Mouse (Mus musculus): ENCODE data around the gene Gm498. TPM values are rescaled to one million over a fixed set of nuclear protein-coding genes. Genes with fewer than 3 reads are reported as not detected.

Gm498 gene
- polyA plus RNA-seq, 1 experiment from 2014 or later: not detected

- no peak overlapping the region for H3K9ac ChIP-seq
- H3K27ac ChIP-seq: no peak overlapping the region
- H3K4me1 ChIP-seq: peaks cover 6% of the 10 kb centered on the region; the same call in 1 of the 2 replicates
- H3K36me3 ChIP-seq: no peaks in the 10 kb centered on the region
- no peak for ATAC-seq (replicated peaks; ENCODE audit: low FRiP score)
- H3K9me3 ChIP-seq (replicated peaks): no peaks in the 10 kb centered on the region
- H3K27me3 ChIP-seq: no peaks in the 10 kb centered on the region
- 91% methylated on average over 1 of the region's 1 CpGs for WGBS
- no peak overlapping the region for H3K4me2 ChIP-seq
- H3K4me3 ChIP-seq (replicated peaks): no peak overlapping the region
Measured at GRCm38 (mm10) chr7:143905176-143905575, 38.5 kb downstream of the Gm498 start.

DNA sequence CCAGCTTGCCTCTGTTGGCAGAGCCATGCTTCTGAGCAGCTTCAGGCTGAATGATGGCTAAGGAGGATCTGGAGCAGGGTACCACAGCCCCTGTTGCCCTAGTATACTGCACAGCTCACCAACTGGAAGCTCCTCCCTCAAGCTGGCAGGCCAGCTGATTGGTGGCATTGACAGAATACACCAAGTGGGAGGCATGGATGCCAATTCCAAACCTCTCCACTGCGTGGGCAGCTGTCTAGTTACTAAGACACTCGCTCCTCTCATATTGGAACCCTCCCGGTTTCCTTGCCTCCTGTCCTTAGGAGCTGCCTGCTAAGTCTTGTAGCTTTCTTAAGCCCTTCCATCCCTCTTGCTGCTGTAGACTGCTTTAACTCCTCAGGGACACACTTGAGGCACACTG is 39.0 kb downstream of the Gm498 start:
- H3K9me3 ChIP-seq (replicated peaks): no peaks in the 10 kb centered on the region
- H3K4me2 ChIP-seq: no peak overlapping the region
- no peak overlapping the region for H3K9ac ChIP-seq
- ATAC-seq (replicated peaks; ENCODE audit: low FRiP score): no peak
- no peak overlapping the region for H3K4me3 ChIP-seq (replicated peaks)
- no peaks in the 10 kb centered on the region for H3K27me3 ChIP-seq
- H3K36me3 ChIP-seq: no peaks in the 10 kb centered on the region
- H3K4me1 ChIP-seq: peaks cover 6% of the 10 kb centered on the region; the same call in 1 of the 2 replicates
- WGBS: 67% methylated on average over 3 of the region's 3 CpGs
- H3K27ac ChIP-seq: no peak overlapping the region

DNA sequence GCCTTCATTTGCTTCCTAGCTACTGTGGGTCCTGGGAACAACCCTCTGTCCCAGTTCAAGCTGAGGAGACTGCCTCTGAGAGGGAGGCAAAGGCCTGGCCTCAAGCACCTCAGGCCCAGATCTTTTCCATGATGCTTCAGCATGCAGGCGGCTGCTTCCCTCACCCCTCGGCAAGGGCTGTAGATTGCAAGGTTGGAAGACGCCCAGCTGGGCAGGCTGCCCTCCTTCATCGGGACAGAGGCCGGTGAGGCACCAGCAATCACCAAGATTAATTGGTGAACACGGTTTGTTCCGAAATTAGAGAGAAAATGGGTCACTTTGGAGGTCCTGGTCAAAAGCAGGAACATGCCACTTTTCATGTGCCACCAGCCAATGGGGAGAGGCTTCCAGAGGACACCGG is 47.0 kb downstream of the Gm498 start:
- Histone ChIP-seq H3K36me3 (no peaks in the 10 kb centered on the region), H3K27me3 (no peaks in the 10 kb centered on the region), H3K9me3 (replicated peaks) (peaks cover 2% of the 10 kb centered on the region; the same call in 1 of the 2 replicates), H3K4me1 (no peaks in the 10 kb centered on the region), H3K27ac (no peak overlapping the region), H3K4me2 (no peak overlapping the region), H3K9ac (no peak overlapping the region), H3K4me3 (replicated peaks) (no peak overlapping the region)
- ATAC-seq (replicated peaks; ENCODE audit: low FRiP score): no peak
- 83% methylated on average over 8 of the region's 8 CpGs for WGBS

DNA sequence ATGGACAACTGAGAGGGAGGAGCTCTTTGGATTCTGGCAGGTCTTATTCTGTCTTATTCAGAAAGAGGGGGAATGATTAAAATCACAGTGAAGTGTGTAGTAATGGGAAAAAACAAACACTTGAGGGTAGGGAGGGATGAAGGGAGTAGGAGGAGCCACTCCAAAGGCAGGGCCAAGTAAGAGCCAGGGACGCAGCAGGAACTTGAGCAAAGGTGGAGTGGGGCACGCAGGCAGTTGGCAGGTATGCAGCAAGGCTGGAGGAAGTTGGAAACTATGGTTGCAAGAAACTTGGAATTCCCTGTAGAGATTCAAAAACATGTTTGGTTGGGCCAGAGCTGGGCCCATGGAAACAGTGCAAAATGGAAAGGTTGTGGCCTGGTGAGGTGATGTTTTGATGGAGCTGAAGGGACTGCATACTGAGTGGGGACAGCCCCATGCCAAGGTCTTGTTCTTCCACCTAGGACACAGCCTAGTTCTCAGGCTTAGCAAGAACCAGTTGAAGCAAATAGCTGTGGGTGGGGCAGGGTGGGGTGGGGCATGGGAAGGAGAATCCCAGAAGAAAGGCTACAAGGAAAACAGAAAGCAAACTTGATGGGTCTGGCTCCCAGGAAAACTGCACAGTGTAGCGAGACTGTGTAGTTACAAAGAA is 52.5 kb downstream of the Gm498 start:
- H3K27ac ChIP-seq: no peak overlapping the region
- H3K4me2 ChIP-seq: no peak overlapping the region
- no peak for ATAC-seq (replicated peaks; ENCODE audit: low FRiP score)

GRCm38 (mm10) chr7:143929899-143930298 is 63.3 kb downstream of the Gm498 start:
- no peak overlapping the region for H3K4me2 ChIP-seq
- 88% methylated on average over 1 of the region's 1 CpGs for WGBS
- no peak overlapping the region for H3K27ac ChIP-seq
- no peak for ATAC-seq (replicated peaks; ENCODE audit: low FRiP score)
- H3K9ac ChIP-seq: no peak overlapping the region
- H3K36me3 ChIP-seq: no peaks in the 10 kb centered on the region
- no peaks in the 10 kb centered on the region for H3K9me3 ChIP-seq (replicated peaks)
- no peaks in the 10 kb centered on the region for H3K27me3 ChIP-seq
- no peak overlapping the region for H3K4me3 ChIP-seq (replicated peaks)
- H3K4me1 ChIP-seq: no peaks in the 10 kb centered on the region

More for the DNA sequence above, 52.5 kb downstream of the Gm498 start:
- WGBS: 78% methylated on average over 3 of the region's 3 CpGs
- Histone ChIP-seq H3K9me3 (replicated peaks) (peaks cover 2% of the 10 kb centered on the region; the same call in 1 of the 2 replicates), H3K27me3 (no peaks in the 10 kb centered on the region), H3K4me1 (no peaks in the 10 kb centered on the region), H3K9ac (no peak overlapping the region), H3K4me3 (replicated peaks) (no peak overlapping the region), H3K36me3 (no peaks in the 10 kb centered on the region)

- no peak overlapping the region for H3K9ac ChIP-seq
- H3K4me1 ChIP-seq: no peaks in the 10 kb centered on the region
- ATAC-seq (replicated peaks; ENCODE audit: low FRiP score): no peak
- H3K27me3 ChIP-seq: no peaks in the 10 kb centered on the region
- H3K27ac ChIP-seq: no peak overlapping the region
- no peaks in the 10 kb centered on the region for H3K36me3 ChIP-seq
- WGBS: 68% methylated on average over 4 of the region's 4 CpGs
- H3K4me2 ChIP-seq: no peak overlapping the region
- H3K9me3 ChIP-seq (replicated peaks): no peaks in the 10 kb centered on the region
- no peak overlapping the region for H3K4me3 ChIP-seq (replicated peaks)
Measured at GRCm38 (mm10) chr7:143938647-143939046, 72.0 kb downstream of the Gm498 start.

DNA sequence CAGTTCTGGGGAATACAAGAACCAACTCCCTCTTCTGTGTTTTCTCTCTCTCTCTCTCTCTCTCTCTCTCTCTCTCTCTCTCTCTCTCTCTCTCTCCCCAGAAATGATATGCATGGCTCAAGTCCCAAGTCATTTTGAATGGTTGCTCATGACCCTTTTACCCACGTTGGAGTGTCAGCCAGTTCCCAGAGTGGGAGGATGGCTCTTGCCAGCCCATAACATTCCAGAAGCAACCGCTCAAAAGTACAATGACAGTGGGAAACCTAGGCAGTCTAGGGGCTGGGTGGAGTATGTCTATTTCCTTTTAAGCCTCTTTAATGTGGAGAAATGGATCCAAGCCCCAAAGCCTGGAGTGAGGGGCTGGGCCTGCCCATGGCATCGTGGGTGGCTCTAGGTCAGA is 72.8 kb downstream of the Gm498 start:
- Histone ChIP-seq H3K9ac (no peak overlapping the region), H3K4me3 (replicated peaks) (no peak overlapping the region), H3K4me2 (no peak overlapping the region), H3K27ac (no peak overlapping the region), H3K36me3 (no peaks in the 10 kb centered on the region), H3K9me3 (replicated peaks) (no peaks in the 10 kb centered on the region), H3K27me3 (no peaks in the 10 kb centered on the region), H3K4me1 (no peaks in the 10 kb centered on the region)
- ATAC-seq (replicated peaks; ENCODE audit: low FRiP score): no peak
- 55% methylated on average over 3 of the region's 3 CpGs for WGBS

- no peak for ATAC-seq (replicated peaks; ENCODE audit: low FRiP score)
- H3K4me2 ChIP-seq: no peak overlapping the region
- 66% methylated on average over 14 of the region's 14 CpGs for WGBS
- H3K9ac ChIP-seq: no peak overlapping the region
- no peaks in the 10 kb centered on the region for H3K4me1 ChIP-seq
- no peaks in the 10 kb centered on the region for H3K36me3 ChIP-seq
- no peak overlapping the region for H3K27ac ChIP-seq
- H3K27me3 ChIP-seq: no peaks in the 10 kb centered on the region
- no peak overlapping the region for H3K4me3 ChIP-seq (replicated peaks)
- no peaks in the 10 kb centered on the region for H3K9me3 ChIP-seq (replicated peaks)
Measured at GRCm38 (mm10) chr7:143942941-143943691, 76.5 kb downstream of the Gm498 start.

DNA sequence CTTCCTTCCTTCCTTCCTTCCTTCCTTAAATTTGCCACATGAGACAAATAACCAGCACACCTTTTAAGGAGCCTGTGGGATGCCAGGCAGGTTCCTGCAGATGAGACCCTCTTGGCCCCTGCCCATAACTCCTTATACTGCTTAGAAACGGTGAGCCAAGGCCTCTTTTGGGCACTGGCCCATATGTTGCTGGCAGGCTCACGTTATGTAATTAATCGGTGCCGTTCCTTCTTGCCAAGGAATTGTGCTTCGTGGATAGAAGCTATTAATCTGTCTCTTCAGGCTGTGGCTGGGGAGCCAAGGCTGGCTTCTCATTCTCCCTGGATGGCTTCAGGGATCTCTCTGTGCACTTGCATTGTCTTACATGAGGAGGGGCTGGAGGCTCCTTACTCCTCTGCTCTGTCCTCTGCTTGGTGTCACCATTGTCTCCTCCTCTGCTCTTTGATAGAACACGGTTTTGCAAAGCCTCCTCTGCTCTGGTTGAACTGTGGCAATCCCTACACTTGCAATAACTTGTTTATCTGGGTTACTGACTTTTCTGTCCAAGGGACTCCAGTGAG is 77.9 kb downstream of the Gm498 start:
- no peaks in the 10 kb centered on the region for H3K27me3 ChIP-seq
- H3K9ac ChIP-seq: no peak overlapping the region
- H3K36me3 ChIP-seq: no peaks in the 10 kb centered on the region
- H3K4me2 ChIP-seq: no peak overlapping the region
- no peaks in the 10 kb centered on the region for H3K4me1 ChIP-seq
- no peaks in the 10 kb centered on the region for H3K9me3 ChIP-seq (replicated peaks)
- H3K27ac ChIP-seq: no peak overlapping the region
- ATAC-seq (replicated peaks; ENCODE audit: low FRiP score): no peak
- no peak overlapping the region for H3K4me3 ChIP-seq (replicated peaks)
- 52% methylated on average over 6 of the region's 6 CpGs for WGBS

Small RNAs within 50 kb of the gene (microRNA-seq; reads per million reads assigned to microRNA genes)
- not detected for gene Mir6404

Other genes starting within 250 kb of the Gm498 start
- gene Tnfrsf26, start 238.1 kb upstream of the Gm498 start, polyA plus RNA-seq (2015; fragmentation: Nextera tagmentation; extraction: Ambion mirVana): 0.54 and 0.65 TPM in 2 replicates
- gene Tnfrsf22, start 217.2 kb upstream of the Gm498 start, polyA plus RNA-seq (2015; fragmentation: Nextera tagmentation; extraction: Ambion mirVana): 10.6 and 12.1 TPM in 2 replicates
- gene Tnfrsf23, start 181.0 kb upstream of the Gm498 start, polyA plus RNA-seq (2015; fragmentation: Nextera tagmentation; extraction: Ambion mirVana): 2.0 and 2.8 TPM in 2 replicates
- gene Osbpl5, start 109.9 kb upstream of the Gm498 start, polyA plus RNA-seq (2015; fragmentation: Nextera tagmentation; extraction: Ambion mirVana): 31.9 and 34.0 TPM in 2 replicates
- not detected in 2 replicates for gene Mrgprg, start 99.8 kb upstream of the Gm498 start, polyA plus RNA-seq (2015; fragmentation: Nextera tagmentation; extraction: Ambion mirVana)
- gene Mrgpre, start 82.3 kb upstream of the Gm498 start, polyA plus RNA-seq (2015; fragmentation: Nextera tagmentation; extraction: Ambion mirVana): 1.7 and 2.0 TPM in 2 replicates
- gene Nadsyn1, start 44.0 kb upstream of the Gm498 start, polyA plus RNA-seq (2015; fragmentation: Nextera tagmentation; extraction: Ambion mirVana): 9.0 and 10.4 TPM in 2 replicates
- gene Dhcr7, start 43.7 kb upstream of the Gm498 start, polyA plus RNA-seq (2015; fragmentation: Nextera tagmentation; extraction: Ambion mirVana): 37.7 and 47.2 TPM in 2 replicates
- gene Shank2, start 135.1 kb downstream of the Gm498 start, polyA plus RNA-seq (2015; fragmentation: Nextera tagmentation; extraction: Ambion mirVana): 2.6 and 2.7 TPM in 2 replicates

Data from kidney, embryonic 15.5 days (tissue).